Mouse (Mus musculus) limb, embryonic 11.5 days (tissue): ENCODE results near the gene 4930522L14Rik. TPM values are rescaled to one million over a fixed set of nuclear protein-coding genes. Genes with fewer than 3 reads are reported as not detected.
"Not testable (repeated sequence)": the region's sequence is repeated elsewhere in the genome, so short reads cannot be mapped to it uniquely, and the experiment has no call there.

ENCODE experiments used
- ATAC-seq: fragments of 200-750 bp; cut with Nextera tagmentation; 2 replicates; pipeline ENCODE4 v1.8.0; 2017; ENCODE audit warnings: low read depth; ENCODE audit not compliant: insufficient number of reproducible peaks, low FRiP score, low TSS enrichment
- DNase-seq: peaks from one replicate; pipeline ENCODE4 v3.0.0-alpha.2; 2015; ENCODE audit warnings: low spot score
- H3K27ac ChIP-seq: fragments of 300-500 bp; sonication (generic); replicated peaks from 2 replicates; pipeline ENCODE4 v1.5.1; 2014; ENCODE audit warnings: low read depth, mild to moderate bottlenecking, low read length
- H3K27me3 ChIP-seq: fragments of 300-500 bp; sonication (generic); 2 replicates; pipeline ENCODE4 v1.6.1; 2014; ENCODE audit warnings: mild to moderate bottlenecking, low read length, mixed read lengths; ENCODE audit not compliant: control insufficient read depth, insufficient read depth
- H3K36me3 ChIP-seq: fragments of 300-500 bp; sonication (generic); 2 replicates; pipeline ENCODE4 v1.6.1; 2014; ENCODE audit warnings: mild to moderate bottlenecking, low read length, moderate library complexity, mixed read lengths; ENCODE audit not compliant: control insufficient read depth, insufficient read depth
- H3K4me1 ChIP-seq: fragments of 300-500 bp; sonication (generic); 2 replicates; pipeline ENCODE4 v1.6.1; 2014; ENCODE audit warnings: low read length, mixed read lengths; ENCODE audit not compliant: control insufficient read depth, insufficient read depth
- H3K4me2 ChIP-seq: fragments of 300-500 bp; sonication (generic); 2 replicates; pipeline ENCODE4 v1.6.1; 2014; ENCODE audit warnings: low read depth, mild to moderate bottlenecking, moderate library complexity; ENCODE audit not compliant: severe bottlenecking
- H3K4me3 ChIP-seq: fragments of 300-500 bp; sonication (generic); 2 replicates; pipeline ENCODE4 v1.5.1; 2014; ENCODE audit warnings: low read depth, low read length
- H3K9ac ChIP-seq: fragments of 300-500 bp; sonication (generic); 2 replicates; pipeline ENCODE4 v1.6.1; 2014; ENCODE audit warnings: mild to moderate bottlenecking, low read length
- H3K9me3 ChIP-seq: fragments of 300-500 bp; sonication (generic); 2 replicates; pipeline ENCODE4 v1.6.1; 2016; ENCODE audit warnings: low read length; ENCODE audit not compliant: control insufficient read depth
- WGBS: fragments of 180-500 bp; shearing (Covaris S2); extraction: QIAGEN DNeasy Blood & Tissue Kit; methylation state at CpG from one replicate; pipeline ENCODE4 v1.1.7; 2014; 5-methylcytosine and 5-hydroxymethylcytosine counted together
- polyA plus RNA-seq: library from polyadenylated mRNA; unstranded; fragments of >200 nt; fragmentation: Nextera tagmentation; extraction: Ambion mirVana; gene quantifications from 2 replicates; pipeline ENCODE4 v1.2.1, GENCODE M21; 2014

4930522L14Rik gene
- polyA plus RNA-seq: 11.9 and 12.5 TPM in 2 replicates

DNA sequence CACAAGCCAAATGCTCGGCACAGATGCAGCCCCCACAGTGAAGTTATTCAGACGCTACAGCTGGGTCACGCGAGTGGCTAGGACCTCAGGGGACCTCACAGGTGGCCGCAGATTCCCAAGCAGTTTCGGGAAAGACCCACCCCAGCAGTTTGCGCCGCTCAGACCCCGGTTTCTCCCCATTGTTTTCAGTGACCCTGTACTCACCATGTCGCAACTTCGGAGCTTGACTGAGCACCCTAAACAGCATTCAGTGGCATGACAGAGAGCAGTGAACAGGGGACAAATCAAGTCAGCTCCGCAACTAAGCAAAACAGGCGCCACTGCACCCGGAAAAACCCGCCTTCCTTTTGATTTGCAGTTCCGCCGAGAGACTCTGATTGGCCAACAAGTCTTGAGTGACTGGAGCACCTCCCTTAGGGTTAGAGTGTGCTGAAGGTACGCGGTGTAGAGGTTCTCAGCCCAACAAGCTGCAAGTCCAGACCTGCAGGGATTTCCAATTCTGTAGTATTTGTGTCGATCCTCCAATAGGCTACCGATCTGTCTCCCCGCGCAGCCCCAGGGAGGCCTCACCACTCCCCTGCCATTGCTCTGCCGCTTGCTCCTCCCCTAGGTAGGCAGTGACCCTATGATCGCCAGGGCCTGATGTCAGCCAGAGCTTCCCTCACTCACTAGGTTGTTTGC lies at the start of gene 4930522L14Rik:
4930522L14Rik (minus strand) TSS at position 496 of the 681 bp plus-strand sequence.
- not testable (repeated sequence) for H3K27me3 ChIP-seq, H3K4me1 ChIP-seq, H3K36me3 ChIP-seq, H3K27ac ChIP-seq, H3K9me3 ChIP-seq
- H3K4me3 ChIP-seq: peak within 1 kb of the TSS; percentile 52
- 0% methylated on average over 25 of the region's 25 CpGs for WGBS
- H3K4me2 ChIP-seq: peak within 1 kb of the TSS; percentile 44
- peak; percentile 98 for ATAC-seq
- H3K9ac ChIP-seq: peak within 1 kb of the TSS; percentile 58
- DNase-seq: peak; percentile 63

DNA sequence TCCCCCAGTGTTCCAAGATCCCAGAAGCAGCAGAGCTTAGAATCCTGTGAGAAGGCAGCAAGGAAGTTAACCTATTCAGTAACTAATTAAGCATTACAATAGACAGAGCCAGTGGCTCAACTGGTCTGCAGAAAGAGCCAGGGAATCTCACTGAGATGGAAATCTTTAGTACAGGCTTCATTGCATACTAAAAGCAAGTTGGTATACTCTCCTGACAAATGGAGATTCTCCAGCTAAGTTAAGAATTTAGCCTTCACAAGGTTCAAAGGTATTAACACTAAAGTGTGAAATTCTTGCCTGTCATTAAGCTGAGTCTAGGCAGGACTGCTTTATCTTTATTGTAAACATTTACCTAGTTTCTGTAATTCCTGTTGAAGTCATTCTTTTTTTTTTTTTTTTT lies 49.8 kb upstream of the 4930522L14Rik start:
- not testable (repeated sequence) for H3K9ac ChIP-seq, H3K36me3 ChIP-seq, H3K27me3 ChIP-seq, H3K27ac ChIP-seq, DNase-seq, H3K9me3 ChIP-seq, H3K4me3 ChIP-seq, H3K4me2 ChIP-seq, ATAC-seq, H3K4me1 ChIP-seq

DNA sequence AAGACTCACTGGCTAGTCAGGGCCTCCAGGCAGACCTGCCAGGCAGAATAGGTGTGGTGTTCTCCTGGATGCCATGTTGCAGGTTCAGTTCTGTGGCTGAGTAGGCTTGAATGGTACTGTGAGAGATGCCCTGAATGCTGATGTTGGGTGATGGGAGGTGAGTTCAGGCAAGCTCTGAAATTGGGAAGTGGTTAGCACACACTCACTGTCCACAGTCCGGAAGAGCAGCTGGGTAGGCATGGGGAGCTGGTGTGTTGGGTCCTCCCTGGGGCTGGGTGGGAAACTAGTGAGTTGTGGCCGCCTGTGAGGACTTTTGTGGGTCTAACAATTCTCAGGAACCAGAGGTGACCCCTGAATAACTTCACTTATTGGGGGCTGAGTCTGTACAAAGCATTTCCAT lies 48.3 kb upstream of the 4930522L14Rik start:
- H3K4me3 ChIP-seq, ATAC-seq, DNase-seq, H3K36me3 ChIP-seq, H3K4me1 ChIP-seq, H3K4me2 ChIP-seq, H3K9me3 ChIP-seq, H3K9ac ChIP-seq, H3K27me3 ChIP-seq, H3K27ac ChIP-seq: not testable (repeated sequence)
- 67% methylated on average over 2 of the region's 2 CpGs for WGBS

DNA sequence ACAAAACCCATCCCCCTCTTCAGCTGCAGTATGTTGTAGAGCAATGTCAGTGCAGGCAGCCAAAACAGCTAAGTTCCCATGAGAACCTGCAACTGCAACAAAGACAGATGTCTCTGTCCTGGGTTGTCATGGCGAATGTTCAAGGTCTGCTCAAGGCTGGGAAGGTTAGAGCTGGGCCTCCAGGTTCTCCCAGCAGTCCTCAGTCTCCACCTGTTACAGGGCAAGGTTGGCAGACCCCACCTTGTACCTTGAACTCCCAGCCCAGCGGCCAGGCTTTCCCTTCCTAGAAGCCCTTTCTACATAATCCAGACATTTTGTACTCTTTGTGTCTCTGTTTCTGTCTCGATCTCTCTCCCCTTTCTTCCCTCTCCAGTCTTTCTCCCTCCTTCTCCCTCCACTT lies 45.3 kb upstream of the 4930522L14Rik start:
- not testable (repeated sequence) for H3K27me3 ChIP-seq, H3K9ac ChIP-seq, H3K4me2 ChIP-seq, DNase-seq, H3K36me3 ChIP-seq, H3K9me3 ChIP-seq, ATAC-seq, H3K4me3 ChIP-seq, H3K27ac ChIP-seq, H3K4me1 ChIP-seq
- WGBS: 88% methylated on average over 3 of the region's 3 CpGs

DNA sequence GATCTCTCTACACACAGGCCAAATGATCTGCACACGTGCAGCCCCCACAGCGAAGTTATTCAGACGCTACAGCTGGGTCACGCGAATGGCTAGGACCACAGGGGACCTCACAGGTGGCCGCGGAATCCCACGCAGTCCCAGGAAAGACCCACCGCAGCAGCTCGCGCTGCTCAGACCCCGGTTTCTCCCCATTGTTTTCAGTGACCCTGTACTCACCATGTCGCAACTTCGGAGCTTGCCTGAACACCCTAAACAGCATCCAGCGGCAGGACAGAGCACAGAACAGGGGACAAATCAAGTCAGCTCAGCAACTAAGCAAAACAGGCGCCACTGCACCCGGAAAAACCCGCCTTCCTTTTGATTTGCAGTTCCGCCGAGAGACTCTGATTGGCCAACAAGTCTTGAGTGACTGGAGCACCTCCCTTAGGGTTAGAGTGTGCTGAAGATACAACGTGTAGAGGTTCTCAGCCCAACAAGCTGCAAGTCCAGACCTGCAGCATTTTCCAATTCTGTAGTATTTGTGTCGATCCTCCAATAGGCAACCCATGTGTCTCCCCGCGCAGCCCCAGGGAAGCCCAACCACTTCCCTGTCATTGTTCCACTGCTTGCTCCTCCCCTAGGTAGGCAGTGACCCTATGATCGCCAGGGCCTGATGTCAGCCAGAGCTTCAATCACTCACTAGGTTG lies 44.4 kb upstream of the 4930522L14Rik start:
- H3K27me3 ChIP-seq, H3K36me3 ChIP-seq, H3K27ac ChIP-seq, H3K4me1 ChIP-seq, H3K9me3 ChIP-seq: not testable (repeated sequence)
- ATAC-seq (peak; percentile 96), DNase-seq (peak; percentile 74)
- Histone ChIP-seq H3K9ac (peak overlapping the region; percentile 74), H3K4me3 (peak overlapping the region; percentile 50), H3K4me2 (peak overlapping the region; percentile 50)
- WGBS: 2% methylated on average over 25 of the region's 25 CpGs

DNA sequence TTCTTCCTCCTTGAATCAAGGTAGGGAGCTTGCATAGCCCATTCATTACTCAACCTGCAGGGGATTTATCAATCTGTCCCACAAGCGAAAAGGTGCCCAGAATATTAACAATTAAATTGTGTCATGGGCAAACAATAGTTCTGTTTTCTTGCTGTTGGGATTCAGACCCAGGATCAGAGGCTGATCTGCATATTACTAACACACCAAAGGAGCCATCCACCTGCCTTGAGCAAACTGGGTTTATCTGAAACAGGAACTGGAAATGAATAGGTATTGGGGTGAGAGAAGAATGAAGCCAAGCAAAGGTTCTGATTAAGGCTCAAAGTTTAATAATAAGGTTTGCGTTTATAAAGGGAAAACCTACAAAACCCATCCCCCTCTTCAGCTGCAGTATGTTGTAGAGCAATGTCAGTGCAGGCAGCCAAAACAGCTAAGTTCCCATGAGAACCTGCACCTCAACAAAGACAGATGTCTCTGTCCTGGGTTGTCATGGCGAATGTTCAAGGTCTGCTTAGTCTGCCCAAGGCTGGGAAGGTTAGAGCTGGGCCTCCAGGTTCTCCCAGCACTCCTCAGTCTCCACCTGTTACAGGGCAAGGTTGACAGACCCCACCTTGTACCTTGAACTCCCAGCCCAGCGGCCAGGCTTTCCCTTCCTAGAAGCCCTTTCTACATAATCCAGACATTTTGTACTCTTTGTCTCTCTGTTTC lies 541 bp upstream of the 4930522L14Rik start:
- H3K4me1 ChIP-seq, H3K27me3 ChIP-seq, H3K9ac ChIP-seq, DNase-seq, H3K4me2 ChIP-seq, H3K4me3 ChIP-seq, ATAC-seq, H3K9me3 ChIP-seq, H3K36me3 ChIP-seq, H3K27ac ChIP-seq: not testable (repeated sequence)
- WGBS: 62% methylated on average over 4 of the region's 4 CpGs

DNA sequence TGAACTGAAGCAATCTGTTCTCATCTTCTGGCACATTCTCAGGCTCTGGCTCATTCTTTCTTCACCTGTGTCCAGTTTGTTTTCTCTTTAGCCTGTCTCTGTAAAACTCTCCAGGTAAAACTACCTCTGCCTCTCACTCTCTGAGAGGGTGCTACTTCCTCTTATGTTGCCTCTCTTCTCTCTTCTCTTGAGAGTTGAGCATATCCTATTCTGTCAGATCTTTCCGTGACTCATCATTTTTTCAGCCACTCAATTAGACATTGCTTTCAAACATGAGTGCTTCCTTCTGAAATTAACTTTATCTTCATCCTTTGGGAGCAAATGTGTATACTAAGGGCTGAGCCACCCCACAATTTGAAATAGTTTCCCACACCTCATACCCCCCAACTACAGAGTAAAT lies 6.6 kb downstream of the 4930522L14Rik start:
- WGBS: 89% methylated on average over 1 of the region's 1 CpGs
- ATAC-seq, H3K4me1 ChIP-seq, H3K9ac ChIP-seq, H3K36me3 ChIP-seq, H3K4me3 ChIP-seq, H3K27ac ChIP-seq, H3K4me2 ChIP-seq, DNase-seq, H3K27me3 ChIP-seq, H3K9me3 ChIP-seq: not testable (repeated sequence)

DNA sequence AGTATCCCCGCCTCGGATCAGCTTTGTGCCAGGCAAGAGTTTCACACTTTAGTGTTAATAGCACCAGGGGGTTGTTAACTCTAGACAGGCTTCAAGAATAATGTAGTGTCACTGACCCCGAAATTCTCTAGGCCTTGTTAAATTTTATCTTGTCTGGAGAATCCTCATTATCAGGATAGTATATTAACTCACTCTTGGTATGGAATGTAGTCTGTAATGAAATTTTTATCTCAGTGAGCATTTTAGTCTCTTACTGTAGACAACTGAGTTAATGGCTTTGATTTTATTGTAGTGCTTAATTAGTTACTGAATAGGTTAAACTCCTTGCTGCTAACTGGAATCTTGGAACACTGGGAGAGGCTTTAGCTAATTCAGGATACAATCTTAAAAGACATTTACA lies 34.3 kb downstream of the 4930522L14Rik start:
- not testable (repeated sequence) for H3K9me3 ChIP-seq, H3K4me1 ChIP-seq, H3K9ac ChIP-seq, H3K27me3 ChIP-seq, H3K4me3 ChIP-seq, DNase-seq, H3K4me2 ChIP-seq, ATAC-seq, H3K27ac ChIP-seq, H3K36me3 ChIP-seq
- WGBS: 64% methylated on average over 3 of the region's 3 CpGs
